Mouse (Mus musculus) heart, adult 9 months (tissue): ENCODE data around the gene Ddx39.

Source experiments
- DNase-seq, 2 experiments: peaks; one replicate each; pipeline ENCODE4 v3.0.0; 2022; ENCODE audit warnings: low spot score in 2 of 2

Ddx39 gene

DNA sequence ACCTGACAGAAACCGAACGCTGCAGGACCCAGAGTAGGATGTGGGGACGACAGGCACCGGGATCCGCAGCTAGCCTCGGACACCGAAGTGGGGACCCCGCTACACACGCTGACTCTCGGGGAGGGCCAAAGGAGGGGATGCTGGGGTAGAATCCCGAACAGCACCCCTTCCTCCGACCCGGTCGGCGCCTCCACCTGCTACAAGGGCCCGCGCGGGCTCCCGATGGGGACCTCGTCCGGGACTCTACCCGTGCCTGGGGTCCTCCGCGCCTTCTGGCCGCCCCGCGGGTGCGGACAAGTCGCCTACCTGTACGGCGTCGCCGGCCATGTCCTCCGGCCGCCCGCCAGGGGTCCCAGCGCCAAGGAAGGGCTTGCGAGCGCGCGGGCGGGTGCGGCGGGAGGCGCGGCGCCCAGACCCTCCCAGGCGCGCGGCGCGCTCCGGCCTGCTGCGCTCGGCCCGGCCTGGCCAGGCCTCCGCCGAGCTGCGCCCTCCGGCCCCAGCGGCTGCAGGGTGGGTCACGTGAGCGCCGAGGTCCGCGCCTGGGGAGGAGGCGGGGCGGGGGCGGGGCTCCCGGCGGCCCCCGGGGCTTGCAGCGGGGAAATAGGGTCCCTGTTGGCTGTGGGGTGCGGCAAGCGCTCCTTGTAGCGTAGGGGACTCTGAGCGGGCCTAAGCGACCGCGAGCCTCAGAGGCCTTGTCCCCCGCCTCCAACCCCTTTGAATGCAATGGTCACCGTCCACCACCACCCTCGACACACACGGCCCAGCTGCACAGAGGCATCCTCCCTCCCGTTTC is 16.1 kb upstream of the Ddx39 start, which contains the start of gene Pkn1:
TSS of gene Pkn1 (minus strand) at position 519 of the 793 bp plus-strand sequence.
- DNase-seq: peak; percentile 83 to 85

- peak in 1 of 2 experiments; percentile 19 for DNase-seq
Measured at GRCm38 (mm10) chr8:83699566-83699965, 15.4 kb upstream of the Ddx39 start.

DNA sequence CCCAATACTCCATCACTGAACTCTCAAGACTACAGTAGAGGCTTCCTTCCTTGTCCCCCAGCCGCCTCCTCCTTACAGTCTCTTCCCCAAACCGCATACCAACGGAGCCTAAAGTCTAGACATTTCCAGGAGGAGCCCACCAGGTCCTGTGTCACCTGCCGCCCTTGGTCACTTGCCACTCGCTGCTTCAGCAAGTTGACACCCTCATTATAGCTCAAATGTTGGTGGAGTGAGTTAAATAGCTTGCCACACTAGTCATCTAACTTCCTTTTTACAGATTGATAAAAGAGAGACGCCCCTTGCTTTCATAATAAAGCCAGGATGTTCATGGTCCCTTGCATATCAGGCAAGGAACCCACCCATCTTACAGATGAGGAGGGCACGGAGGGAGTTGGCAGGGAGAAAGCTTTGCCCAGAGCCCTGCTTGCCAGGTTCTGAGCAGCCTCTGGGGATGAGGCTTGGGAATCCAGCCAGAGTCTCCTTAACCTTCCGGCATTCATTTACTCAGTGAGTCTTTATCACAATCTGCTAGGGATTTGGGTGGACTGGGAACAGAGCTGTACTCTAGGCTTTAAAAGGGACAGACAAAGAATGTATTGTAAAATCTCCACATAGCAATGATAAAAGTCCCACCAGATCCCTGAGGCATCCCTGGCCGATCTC is 14.4 kb upstream of the Ddx39 start:
- DNase-seq: no peak

GRCm38 (mm10) chr8:83703426-83703825 is 11.6 kb upstream of the Ddx39 start:
- DNase-seq: no peak

DNA sequence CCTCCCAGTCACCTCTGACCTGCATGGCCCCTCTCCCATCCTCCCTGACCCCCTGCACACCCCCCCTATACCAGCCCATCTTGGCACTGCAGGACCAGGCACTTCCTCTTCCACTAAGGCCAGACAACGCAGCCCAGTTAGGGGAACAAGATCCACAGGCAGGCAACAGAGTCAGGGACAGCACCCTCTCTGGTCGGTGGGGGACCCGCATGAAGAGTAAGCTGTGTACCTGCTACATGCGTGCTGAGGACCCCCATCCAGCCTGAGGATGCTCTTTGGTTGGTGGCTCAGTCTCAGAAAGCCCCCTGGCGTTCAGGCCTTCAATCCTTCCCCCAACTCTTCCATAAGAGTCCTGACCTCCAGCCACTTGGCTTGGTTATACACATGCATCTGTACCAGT is 8.6 kb upstream of the Ddx39 start:
- DNase-seq: no peak

DNA sequence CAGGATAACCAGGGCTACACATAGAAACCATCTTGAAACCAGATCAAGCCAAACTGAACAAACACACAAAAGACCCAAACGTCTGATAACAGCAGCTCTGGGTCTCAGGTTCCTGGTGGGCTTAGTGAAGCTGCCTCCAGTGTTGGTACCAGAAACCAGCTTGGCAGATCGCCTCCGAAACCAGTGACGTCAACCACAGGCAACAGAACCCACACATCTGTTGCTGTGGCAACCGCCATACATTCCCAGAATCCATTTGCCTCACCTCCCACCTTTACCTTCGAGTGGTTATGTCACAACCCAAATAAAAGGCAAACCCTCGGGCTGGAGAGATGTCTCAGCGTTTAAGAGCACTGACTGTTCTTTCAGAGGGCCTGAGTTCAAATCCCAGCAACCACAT is 7.4 kb upstream of the Ddx39 start:
- no peak for DNase-seq

GRCm38 (mm10) chr8:83714676-83715030 is 324 bp upstream of the Ddx39 start:
- no peak for DNase-seq

- no peak for DNase-seq
Measured at GRCm38 (mm10) chr8:83715771-83716170, 794 bp downstream of the Ddx39 start.

GRCm38 (mm10) chr8:83716563-83716962 is 1.6 kb downstream of the Ddx39 start:
- no peak for DNase-seq

GRCm38 (mm10) chr8:83719048-83719447 is 4.1 kb downstream of the Ddx39 start:
- DNase-seq: no peak

DNA sequence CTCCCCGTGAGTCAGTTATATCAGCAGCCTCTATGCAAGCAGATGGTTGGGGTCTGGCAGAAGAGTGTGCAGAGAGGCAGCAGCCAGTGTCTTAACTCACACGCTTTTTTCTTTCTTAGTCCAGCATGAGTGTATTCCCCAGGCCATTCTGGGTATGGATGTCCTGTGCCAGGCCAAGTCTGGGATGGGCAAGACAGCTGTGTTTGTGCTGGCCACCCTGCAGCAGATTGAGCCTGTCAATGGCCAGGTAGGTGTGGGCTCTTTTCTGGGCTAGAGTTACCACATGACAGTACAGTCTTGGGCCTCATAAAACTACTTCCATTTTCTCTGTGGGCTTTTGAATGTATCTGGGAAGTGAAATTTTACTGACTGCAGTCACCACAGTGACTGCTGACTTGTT is 4.7 kb downstream of the Ddx39 start:
- DNase-seq: no peak

GRCm38 (mm10) chr8:83721405-83722025 is 6.5 kb downstream of the Ddx39 start:
- peak; percentile 83 to 87 for DNase-seq

DNA sequence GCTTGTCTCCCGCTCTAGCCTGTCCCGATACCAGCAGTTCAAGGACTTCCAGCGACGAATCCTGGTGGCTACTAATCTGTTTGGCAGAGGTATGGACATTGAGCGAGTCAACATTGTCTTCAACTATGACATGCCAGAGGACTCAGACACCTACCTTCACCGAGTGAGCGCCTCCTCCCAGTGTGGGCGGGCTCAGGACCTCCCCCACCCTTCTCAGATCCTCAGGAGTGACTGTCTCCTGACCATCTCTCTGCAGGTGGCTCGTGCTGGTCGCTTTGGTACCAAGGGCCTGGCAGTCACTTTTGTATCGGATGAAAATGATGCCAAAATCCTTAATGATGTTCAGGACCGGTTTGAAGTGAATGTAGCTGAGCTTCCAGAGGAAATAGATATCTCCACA is 7.7 kb downstream of the Ddx39 start:
- no peak for DNase-seq

- DNase-seq: no peak
Measured at GRCm38 (mm10) chr8:83723447-83724083, 8.6 kb downstream of the Ddx39 start.

DNA sequence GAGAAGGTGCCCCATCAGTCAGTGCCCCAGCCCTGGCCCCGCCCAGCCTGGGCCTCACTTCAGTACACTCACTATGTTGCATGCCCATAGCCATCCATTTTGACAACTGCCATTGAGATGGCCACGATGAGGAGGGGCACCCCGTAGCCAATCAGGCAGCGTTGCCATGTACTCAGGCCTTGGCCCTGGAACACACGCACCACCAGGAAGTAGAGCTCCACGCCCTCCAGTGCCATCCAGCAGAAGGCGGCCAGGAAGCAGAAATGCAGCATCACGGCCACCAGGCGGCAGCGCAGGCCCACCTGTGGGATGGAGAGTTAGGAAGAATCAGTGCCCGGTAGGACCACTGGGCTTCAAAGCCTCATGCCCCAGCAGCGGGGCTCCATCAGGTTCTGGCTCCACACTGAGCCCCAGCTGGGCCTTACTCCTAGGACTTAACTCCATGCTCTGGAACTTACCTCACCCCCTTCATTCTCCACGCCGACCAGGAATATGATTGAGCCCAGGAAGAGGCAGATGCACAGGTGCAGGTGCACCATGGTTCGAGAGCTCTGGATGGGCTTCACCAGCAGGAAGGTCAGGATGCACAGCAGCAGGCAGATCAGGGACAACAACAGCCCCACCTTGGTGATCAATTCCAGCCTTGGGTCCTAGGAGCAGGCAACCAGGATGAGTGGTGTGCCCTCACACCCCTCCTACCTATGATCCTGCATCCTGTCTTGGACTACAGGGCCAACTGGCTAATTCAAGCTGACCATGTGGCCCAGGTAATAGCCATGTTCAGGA is 9.9 kb downstream of the Ddx39 start:
- DNase-seq: peak; percentile 62 to 70

GRCm38 (mm10) chr8:83725521-83726102 is 10.6 kb downstream of the Ddx39 start:
- no peak for DNase-seq

GRCm38 (mm10) chr8:83729009-83729807 is 14.2 kb downstream of the Ddx39 start:
- DNase-seq: no peak

DNA sequence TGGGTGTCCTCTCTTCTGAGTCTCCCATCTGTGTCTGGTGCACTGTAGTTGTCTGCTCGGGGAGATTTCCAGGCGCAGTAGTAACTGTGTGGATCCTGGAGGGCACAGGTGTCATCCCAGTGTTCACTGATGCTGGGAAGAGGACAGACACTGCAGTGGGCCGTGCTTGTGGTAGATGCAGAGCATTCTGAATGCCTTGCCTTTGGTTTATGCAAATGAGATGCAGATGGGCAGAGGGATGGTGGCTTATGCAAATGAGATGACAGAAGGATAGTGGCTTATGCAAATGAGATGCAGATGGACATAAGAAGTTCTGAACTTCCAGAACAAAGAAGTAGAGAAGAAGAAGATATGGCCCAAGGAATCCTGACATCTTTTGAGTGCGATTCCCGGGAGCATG is 16.9 kb downstream of the Ddx39 start:
- no peak for DNase-seq

GRCm38 (mm10) chr8:83732919-83733318 is 17.9 kb downstream of the Ddx39 start:
- no peak for DNase-seq

DNA sequence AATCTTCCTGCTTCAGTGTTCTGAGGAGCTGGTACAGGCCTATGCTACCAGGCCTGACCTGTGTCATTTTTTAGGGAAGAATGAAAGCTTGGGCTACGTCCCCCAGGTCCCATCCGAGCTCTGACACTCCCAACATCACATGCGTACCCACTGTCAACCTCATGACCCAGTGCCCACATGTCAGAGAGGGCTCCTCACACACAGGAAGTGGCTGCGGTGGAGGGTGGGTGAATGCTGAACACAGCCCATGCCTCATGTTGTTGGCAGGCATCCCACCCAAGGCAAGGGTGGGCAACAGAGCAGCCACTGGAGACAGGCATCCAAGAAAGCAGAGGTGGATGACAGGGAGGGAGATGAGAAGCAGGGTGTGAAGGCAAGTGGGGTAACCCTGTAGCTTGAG is 21.7 kb downstream of the Ddx39 start:
- no peak for DNase-seq
